Mouse (Mus musculus): ENCODE data around the gene Kmt2c. TPM values are rescaled to one million over a fixed set of nuclear protein-coding genes. Genes with fewer than 3 reads are reported as not detected.
A peak's percentile ranks its signal among the peaks of the same experiment; 100 is the strongest.

The Kmt2c gene
- total and polyA plus RNA-seq, 3 experiments = 6.7 to 14.6 (median 12.7) TPM

DNA sequence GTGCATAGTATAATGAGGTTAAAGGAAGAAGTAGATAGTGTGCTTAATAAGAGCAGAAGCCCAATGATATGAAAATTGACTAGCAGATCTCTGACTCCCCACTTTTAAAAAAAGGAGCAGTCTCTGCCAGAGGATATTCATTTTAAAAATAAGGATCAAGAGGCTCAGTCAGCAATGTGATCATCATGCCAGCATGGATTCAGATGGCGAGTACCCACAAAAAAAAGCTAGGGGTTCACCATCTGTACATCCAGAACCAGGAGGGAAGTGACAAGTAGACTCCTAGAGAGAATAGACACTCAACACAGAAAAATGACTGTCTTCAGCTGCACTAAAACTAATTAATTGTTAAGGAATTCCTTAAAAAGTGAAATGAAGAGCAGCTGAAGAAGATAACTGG lies 76.0 kb downstream of the Kmt2c start:
- Histone ChIP-seq H3K27ac (ENCODE audit: insufficient read depth, low read depth) (no peak overlapping the region), H3K9ac (ENCODE audit: insufficient read depth, low read depth) (no peak overlapping the region), H3K36me3 (replicated peaks in 1 of 2; ENCODE audit: control insufficient read depth in 1 of 2, insufficient read depth in 1 of 2, low read length in 1 of 2) (no peaks in the 10 kb centered on the region), H3K27me3 (replicated peaks) (no peaks in the 10 kb centered on the region), H3K9me3 (replicated peaks; ENCODE audit: low read length) (no peaks in the 10 kb centered on the region), H3K79me2 (replicated peaks; ENCODE audit: control insufficient read depth, extremely low read depth, insufficient read depth, poor library complexity, severe bottlenecking) (no peaks in the 10 kb centered on the region; the same call in 1 of the 2 replicates), H3K4me2 (ENCODE audit: insufficient read depth, low read depth, poor library complexity, severe bottlenecking) (no peak overlapping the region), H3K4me3 (replicated peaks in 1 of 3; ENCODE audit: low read depth in 2 of 3, low read length in 2 of 3, poor library complexity in 1 of 3) (no peak overlapping the region), H3K4me1 (ENCODE audit: control insufficient read depth in 1 of 2, insufficient read depth in 2 of 2) (peaks cover 0 to 13% of the 10 kb centered on the region in 2 experiments; a peak in 2 of 4 replicates)
- no peak for DNase-seq (ENCODE audit: extremely low read depth)
- TF ChIP-seq ZNF384 (IDR thresholded peaks at IDR 0.05; ENCODE audit: low read depth, low read length) (no peak), MEF2A (IDR thresholded peaks at IDR 0.05; ENCODE audit: borderline replicate concordance, low read depth, low read length) (no peak), E2F4 (IDR thresholded peaks at IDR 0.05; ENCODE audit: insufficient replicate concordance, low read depth, low read length) (no peak), ZKSCAN1 (IDR thresholded peaks at IDR 0.05; ENCODE audit: borderline replicate concordance, low read depth, low read length) (no peak), PAX5 (IDR thresholded peaks at IDR 0.05; ENCODE audit: low read length) (no peak), USF2 (conservative IDR thresholded peaks at IDR 0.05; ENCODE audit: low read depth, low read length) (no peak), EP300 (IDR thresholded peaks at IDR 0.05; ENCODE audit: low read length) (no peak), RAD21 (IDR thresholded peaks at IDR 0.05; ENCODE audit: low read depth, low read length) (no peak), POLR2A (IDR thresholded peaks at IDR 0.05; ENCODE audit: low read depth, low read length) (no peak), JUND (conservative IDR thresholded peaks at IDR 0.05; ENCODE audit: low read depth, low read length) (no peak)
- dilution Hi-C loops (cut with MboI; ENCODE audit: extremely low pct_ligation_motif_present, extremely low pct_unique_long_range_greater_than_20kb, low sequenced_read_pairs) (no loop called here), in situ Hi-C loops (cut with MboI; ENCODE audit: low pct_ligation_motif_present, low pct_unique_long_range_greater_than_20kb, low sequenced_read_pairs) (loop anchor here (5.0 kb wide), 1 partner anchor 310 kb away; no protein-coding TSS in a partner anchor)

DNA sequence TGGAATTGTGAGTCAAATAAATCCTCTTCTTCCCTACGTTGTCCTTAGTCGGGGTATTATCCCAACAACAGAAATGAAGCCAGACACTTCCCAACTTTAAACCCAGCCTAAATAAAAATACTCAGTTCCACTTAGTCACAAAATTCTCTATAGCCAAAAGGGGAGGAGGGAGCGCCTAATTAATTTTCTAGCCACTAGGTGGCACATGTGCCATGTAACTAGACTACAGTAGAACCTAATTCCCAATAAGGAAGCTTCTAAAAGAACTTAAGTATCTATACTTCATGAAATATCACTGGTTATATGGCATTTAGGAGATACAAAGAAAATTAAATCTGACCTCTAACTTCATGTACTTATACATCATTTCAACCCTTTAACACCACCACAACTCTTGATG lies 78.0 kb downstream of the Kmt2c start:
- no peak overlapping the region for H3K4me2 ChIP-seq (ENCODE audit: insufficient read depth, low read depth, poor library complexity, severe bottlenecking)
- dilution Hi-C loops (cut with MboI; ENCODE audit: extremely low pct_ligation_motif_present, extremely low pct_unique_long_range_greater_than_20kb, low sequenced_read_pairs) (no loop called here), in situ Hi-C loops (cut with MboI; ENCODE audit: low pct_ligation_motif_present, low pct_unique_long_range_greater_than_20kb, low sequenced_read_pairs) (loop anchor here (5.0 kb wide), 1 partner anchor 312 kb away; no protein-coding TSS in a partner anchor)
- H3K4me3 ChIP-seq (replicated peaks in 1 of 3; ENCODE audit: low read depth in 2 of 3, low read length in 2 of 3, poor library complexity in 1 of 3) = no peak overlapping the region
- H3K9ac ChIP-seq (ENCODE audit: insufficient read depth, low read depth) = no peak overlapping the region
- H3K27ac ChIP-seq (ENCODE audit: insufficient read depth, low read depth) = no peak overlapping the region
- no peaks in the 10 kb centered on the region for H3K27me3 ChIP-seq (replicated peaks)
- no peaks in the 10 kb centered on the region for H3K9me3 ChIP-seq (replicated peaks; ENCODE audit: low read length)
- peaks cover 2% of the 10 kb centered on the region; the same call in 1 of the 2 replicates for H3K79me2 ChIP-seq (replicated peaks; ENCODE audit: control insufficient read depth, extremely low read depth, insufficient read depth, poor library complexity, severe bottlenecking)
- DNase-seq (ENCODE audit: extremely low read depth) = peak; percentile 63
- H3K4me1 ChIP-seq (ENCODE audit: control insufficient read depth in 1 of 2, insufficient read depth in 2 of 2) = peaks cover 0 to 13% of the 10 kb centered on the region in 2 experiments; a peak in 2 of 4 replicates
- H3K36me3 ChIP-seq (replicated peaks in 1 of 2; ENCODE audit: control insufficient read depth in 1 of 2, insufficient read depth in 1 of 2, low read length in 1 of 2) = no peaks in the 10 kb centered on the region
- no peak for TF ChIP-seq MXI1 (IDR thresholded peaks at IDR 0.05; ENCODE audit: low read depth, low read length)
- peak; percentile 29 to 78; a peak in 2 of 4 replicates for TF ChIP-seq CTCF (conservative IDR thresholded peaks at IDR 0.05 in 1 of 2, IDR thresholded peaks at IDR 0.05 in 1 of 2; ENCODE audit: low read depth in 2 of 2, low read length in 2 of 2)
- TF ChIP-seq RAD21 (IDR thresholded peaks at IDR 0.05; ENCODE audit: low read depth, low read length) = peak; percentile 75
- no peak for TF ChIP-seq MEF2A (IDR thresholded peaks at IDR 0.05; ENCODE audit: borderline replicate concordance, low read depth, low read length)
- peak; percentile 69 for TF ChIP-seq SMC3 (IDR thresholded peaks at IDR 0.05; ENCODE audit: low read depth, low read length)

DNA sequence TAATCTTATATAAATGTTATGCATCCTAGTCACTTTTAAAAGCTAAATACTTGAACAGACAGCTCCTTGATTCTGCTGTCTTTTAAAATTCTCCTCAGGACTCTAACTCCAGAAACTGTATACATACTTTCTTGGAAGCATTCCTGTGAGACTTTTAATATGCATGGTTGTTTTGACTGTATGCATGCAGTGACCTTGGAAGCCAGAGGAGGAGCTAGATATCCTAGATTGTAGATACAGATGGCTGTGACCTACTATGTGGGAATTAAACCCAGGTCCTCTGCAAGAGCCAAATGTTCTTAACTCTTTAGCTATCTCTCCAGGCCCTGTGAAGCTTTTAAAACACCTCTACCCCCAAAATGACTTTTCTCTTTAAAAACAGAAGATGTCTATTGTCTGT lies 83.2 kb downstream of the Kmt2c start:
- H3K27me3 ChIP-seq (replicated peaks) = no peaks in the 10 kb centered on the region
- H3K36me3 ChIP-seq (replicated peaks in 1 of 2; ENCODE audit: control insufficient read depth in 1 of 2, insufficient read depth in 1 of 2, low read length in 1 of 2) = peaks cover 0 to 4% of the 10 kb centered on the region in 2 experiments
- no peaks in the 10 kb centered on the region for H3K9me3 ChIP-seq (replicated peaks; ENCODE audit: low read length)
- no peak for DNase-seq (ENCODE audit: extremely low read depth)
- H3K79me2 ChIP-seq (replicated peaks; ENCODE audit: control insufficient read depth, extremely low read depth, insufficient read depth, poor library complexity, severe bottlenecking) = 0 out of 2 replicates have a peak, but pooled peaks cover 2% of the 10 kb centered on the region
- no peak for TF ChIP-seq ZC3H11A (IDR thresholded peaks at IDR 0.05; ENCODE audit: low read depth, low read length)
- no peak for TF ChIP-seq PAX5 (IDR thresholded peaks at IDR 0.05; ENCODE audit: low read length)
- H3K4me2 ChIP-seq (ENCODE audit: insufficient read depth, low read depth, poor library complexity, severe bottlenecking) = no peak overlapping the region
- dilution Hi-C loops (cut with MboI; ENCODE audit: extremely low pct_ligation_motif_present, extremely low pct_unique_long_range_greater_than_20kb, low sequenced_read_pairs) = no loop called here
- H3K9ac ChIP-seq (ENCODE audit: insufficient read depth, low read depth) = no peak overlapping the region
- no peak overlapping the region for H3K27ac ChIP-seq (ENCODE audit: insufficient read depth, low read depth)
- in situ Hi-C loops (cut with MboI; ENCODE audit: low pct_ligation_motif_present, low pct_unique_long_range_greater_than_20kb, low sequenced_read_pairs) = no loop called here
- no peak overlapping the region for H3K4me3 ChIP-seq (replicated peaks in 1 of 3; ENCODE audit: low read depth in 2 of 3, low read length in 2 of 3, poor library complexity in 1 of 3)
- peaks cover 0 to 13% of the 10 kb centered on the region in 2 experiments; a peak in 2 of 4 replicates for H3K4me1 ChIP-seq (ENCODE audit: control insufficient read depth in 1 of 2, insufficient read depth in 2 of 2)
